Mouse (Mus musculus) MEL (cell line): ENCODE results near the gene Fgfr2. TPM values are rescaled to one million over a fixed set of nuclear protein-coding genes. Genes with fewer than 3 reads are reported as not detected.

Experiments
- DNase-seq: peaks from one replicate; pipeline ENCODE4 v3.0.0; 2011; ENCODE audit warnings: low read depth, low spot score
- H3K27ac ChIP-seq: 2 replicates; pipeline ENCODE4 v1.5.1; 2012; ENCODE audit warnings: low read depth, mild to moderate bottlenecking, control low read depth, low read length, moderate library complexity; ENCODE audit not compliant: control insufficient read depth
- H3K27me3 ChIP-seq, 2 experiments: fragments of 150-350 bp in 1 of 2; sonication (generic) in 1 of 2; 2 replicates each; pipeline ENCODE4 v1.6.1; 2012; ENCODE audit warnings: low read length in 2 of 2, mild to moderate bottlenecking in 2 of 2, improper control_type of control experiment in 1 of 2, moderate library complexity in 1 of 2; ENCODE audit not compliant: insufficient read depth in 2 of 2, control insufficient read depth in 1 of 2
- H3K36me3 ChIP-seq, 2 experiments: 2 replicates each; pipeline ENCODE4 v1.6.1; 2012 to 2014; ENCODE audit warnings: low read length in 2 of 2, improper control_type of control experiment in 1 of 2, inconsistent platforms in 1 of 2, mild to moderate bottlenecking in 1 of 2; ENCODE audit not compliant: insufficient read depth in 2 of 2, control insufficient read depth in 1 of 2
- H3K4me1 ChIP-seq, 2 experiments: fragments of 150-350 bp in 1 of 2; sonication (generic) in 1 of 2; 2 replicates each; pipeline ENCODE4 v1.6.1; 2012; ENCODE audit warnings: low read length in 2 of 2, improper control_type of control experiment in 1 of 2, mild to moderate bottlenecking in 1 of 2; ENCODE audit not compliant: insufficient read depth in 2 of 2, control insufficient read depth in 1 of 2
- H3K4me3 ChIP-seq, 2 experiments: fragments of 150-350 bp in 1 of 2; sonication (generic) in 1 of 2; 2 replicates each; pipeline ENCODE4 v1.5.1; 2012; ENCODE audit warnings: low read depth in 2 of 2, low read length in 2 of 2, mild to moderate bottlenecking in 2 of 2, moderate library complexity in 2 of 2, control low read depth in 1 of 2, improper control_type of control experiment in 1 of 2; ENCODE audit not compliant: control insufficient read depth in 1 of 2, insufficient read depth in 1 of 2
- H3K79me2 ChIP-seq: 2 replicates; pipeline ENCODE4 v1.6.1; 2012; ENCODE audit warnings: mild to moderate bottlenecking, low read length, moderate library complexity; ENCODE audit not compliant: control insufficient read depth, poor library complexity, insufficient read depth
- H3K9ac ChIP-seq: 2 replicates; pipeline ENCODE4 v1.6.1; 2012; ENCODE audit warnings: low read depth, mild to moderate bottlenecking, control low read depth, low read length, moderate library complexity; ENCODE audit not compliant: control insufficient read depth, poor library complexity, severe bottlenecking
- H3K9me3 ChIP-seq: fragments of 150-350 bp; sonication (generic); replicated peaks from 2 replicates; pipeline ENCODE4 v1.6.1; 2012; ENCODE audit warnings: mild to moderate bottlenecking, low read length, improper control_type of control experiment, moderate library complexity; ENCODE audit not compliant: insufficient read depth
- CHD1 ChIP-seq: IDR thresholded peaks from 2 replicates; pipeline ENCODE4 v1.6.1; 2012; ENCODE audit warnings: low read depth, mild to moderate bottlenecking, inconsistent platforms, low read length, improper control_type of control experiment
- EP300 ChIP-seq, 2 experiments: IDR thresholded peaks; 2 replicates each; pipeline ENCODE4 v1.6.1; 2011; ENCODE audit warnings: improper control_type of control experiment in 2 of 2, low read length in 2 of 2, low read depth in 1 of 2, mild to moderate bottlenecking in 1 of 2
- ETS1 ChIP-seq: IDR thresholded peaks from 2 replicates; pipeline ENCODE4 v1.6.1; 2012; ENCODE audit warnings: low read depth, mild to moderate bottlenecking, inconsistent platforms, low read length, improper control_type of control experiment, moderate library complexity
- KAT2A ChIP-seq: conservative IDR thresholded peaks from 2 replicates; pipeline ENCODE4 v1.6.1; 2012; ENCODE audit warnings: low read depth, low read length, improper control_type of control experiment, inconsistent platforms
- MAZ ChIP-seq: IDR thresholded peaks from 2 replicates; pipeline ENCODE4 v1.6.1; 2012; ENCODE audit warnings: low read depth, mild to moderate bottlenecking, inconsistent platforms, low read length, improper control_type of control experiment
- MEF2A ChIP-seq: IDR thresholded peaks from 2 replicates; pipeline ENCODE4 v1.6.1; 2014; ENCODE audit warnings: low read depth, mild to moderate bottlenecking, inconsistent platforms, low read length, improper control_type of control experiment; ENCODE audit not compliant: poor library complexity, insufficient replicate concordance, severe bottlenecking; ENCODE audit errors: extremely low read depth
- MXI1 ChIP-seq: IDR thresholded peaks from 2 replicates; pipeline ENCODE4 v1.6.1; 2011; ENCODE audit warnings: mild to moderate bottlenecking, low read depth, low read length, improper control_type of control experiment
- MYB ChIP-seq: IDR thresholded peaks from 2 replicates; pipeline ENCODE4 v1.6.1; 2011; ENCODE audit warnings: mild to moderate bottlenecking, low read depth, low read length, improper control_type of control experiment
- MYC ChIP-seq: IDR thresholded peaks from 2 replicates; pipeline ENCODE4 v1.6.1; 2011; ENCODE audit warnings: low read depth, mild to moderate bottlenecking, low read length, improper control_type of control experiment, moderate library complexity
- NELFE ChIP-seq: IDR thresholded peaks from 2 replicates; pipeline ENCODE4 v1.6.1; 2011; ENCODE audit warnings: low read depth, low read length, improper control_type of control experiment
- SIN3A ChIP-seq: IDR thresholded peaks from 2 replicates; pipeline ENCODE4 v1.6.1; 2012; ENCODE audit warnings: low read length, improper control_type of control experiment, inconsistent platforms
- USF1 ChIP-seq: IDR thresholded peaks from 2 replicates; pipeline ENCODE4 v1.6.1; 2014; ENCODE audit warnings: low read depth, mild to moderate bottlenecking, inconsistent platforms, low read length, improper control_type of control experiment, moderate library complexity
- USF2 ChIP-seq, 2 experiments: IDR thresholded peaks; 2 replicates each; pipeline ENCODE4 v1.6.1; 2011 to 2012; ENCODE audit warnings: improper control_type of control experiment in 2 of 2, low read length in 2 of 2, borderline replicate concordance in 1 of 2, inconsistent platforms in 1 of 2, low read depth in 1 of 2, mild to moderate bottlenecking in 1 of 2; ENCODE audit not compliant: insufficient read depth in 1 of 2
- ZMIZ1 ChIP-seq: IDR thresholded peaks from 2 replicates; pipeline ENCODE4 v1.6.1; 2012; ENCODE audit warnings: low read depth, mild to moderate bottlenecking, inconsistent platforms, low read length, improper control_type of control experiment, moderate library complexity
- ZNF384 ChIP-seq: IDR thresholded peaks from 2 replicates; pipeline ENCODE4 v1.6.1; 2012; ENCODE audit warnings: low read depth, mild to moderate bottlenecking, inconsistent platforms, low read length, improper control_type of control experiment
- polyA plus RNA-seq, 2 experiments: library from polyadenylated mRNA; stranded (reverse) in 1 of 2; unstranded in 1 of 2; fragments of >175 nt in 1 of 2; fragments of >200 nt in 1 of 2; gene quantifications; 2 replicates each; pipeline versions ENCODE4 v1.2.1 to v1.2.4; 2012; ENCODE audit warnings: low replicate concordance in 2 of 2, low read depth in 1 of 2; ENCODE audit not compliant: insufficient read length in 2 of 2, insufficient read depth in 1 of 2, missing spikeins in 1 of 2
- total RNA-seq: library from RNA; depleted of rRNA; stranded (reverse); fragments of 300-350 nt; gene quantifications from 2 replicates; pipeline ENCODE4 v1.2.3, GENCODE M21; 2012

The Fgfr2 gene
- total and polyA plus RNA-seq, 3 experiments = not detected

GRCm38 (mm10) chr7:130130226-130130625 is 2992.9 kb downstream of the Fgfr2 start:
- Histone ChIP-seq H3K4me3 (no peak overlapping the region), H3K79me2 (no peaks in the 10 kb centered on the region), H3K36me3 (no peaks in the 10 kb centered on the region), H3K9ac (no peak overlapping the region), H3K4me1 (no peaks in the 10 kb centered on the region), H3K9me3 (no peaks in the 10 kb centered on the region), H3K27ac (no peak overlapping the region), H3K27me3 (no peaks in the 10 kb centered on the region)
- TF ChIP-seq CHD1 = no peak
- TF ChIP-seq USF2 (IDR thresholded peaks at IDR 0.05; ENCODE audit: borderline replicate concordance in 1 of 2, insufficient read depth in 1 of 2, low read depth in 1 of 2, low read length in 2 of 2) = no peak
- TF ChIP-seq MYC = no peak
- no peak for TF ChIP-seq MXI1
- TF ChIP-seq ZNF384 = no peak
- TF ChIP-seq NELFE = no peak
- no peak for DNase-seq

GRCm38 (mm10) chr7:130129359-130129960 is 2993.7 kb downstream of the Fgfr2 start:
- Histone ChIP-seq H3K9ac (no peak overlapping the region), H3K27me3 (no peaks in the 10 kb centered on the region), H3K4me3 (no peak overlapping the region), H3K79me2 (no peaks in the 10 kb centered on the region), H3K27ac (no peak overlapping the region), H3K36me3 (no peaks in the 10 kb centered on the region), H3K9me3 (no peaks in the 10 kb centered on the region), H3K4me1 (no peaks in the 10 kb centered on the region)
- DNase-seq = no peak
- no peak for TF ChIP-seq ZMIZ1
- no peak for TF ChIP-seq MAZ
- TF ChIP-seq ZNF384 = no peak
- no peak for TF ChIP-seq EP300 (IDR thresholded peaks at IDR 0.05; ENCODE audit: low read depth in 1 of 2, low read length in 2 of 2)
- TF ChIP-seq NELFE = no peak
- TF ChIP-seq USF1 = no peak
- TF ChIP-seq ETS1 = no peak
- no peak for TF ChIP-seq SIN3A
- TF ChIP-seq MEF2A = no peak
- no peak for TF ChIP-seq MYB
- TF ChIP-seq KAT2A = no peak
